ENCODE assay signal across 14 mouse cellular contexts in the genomic region with DNA sequence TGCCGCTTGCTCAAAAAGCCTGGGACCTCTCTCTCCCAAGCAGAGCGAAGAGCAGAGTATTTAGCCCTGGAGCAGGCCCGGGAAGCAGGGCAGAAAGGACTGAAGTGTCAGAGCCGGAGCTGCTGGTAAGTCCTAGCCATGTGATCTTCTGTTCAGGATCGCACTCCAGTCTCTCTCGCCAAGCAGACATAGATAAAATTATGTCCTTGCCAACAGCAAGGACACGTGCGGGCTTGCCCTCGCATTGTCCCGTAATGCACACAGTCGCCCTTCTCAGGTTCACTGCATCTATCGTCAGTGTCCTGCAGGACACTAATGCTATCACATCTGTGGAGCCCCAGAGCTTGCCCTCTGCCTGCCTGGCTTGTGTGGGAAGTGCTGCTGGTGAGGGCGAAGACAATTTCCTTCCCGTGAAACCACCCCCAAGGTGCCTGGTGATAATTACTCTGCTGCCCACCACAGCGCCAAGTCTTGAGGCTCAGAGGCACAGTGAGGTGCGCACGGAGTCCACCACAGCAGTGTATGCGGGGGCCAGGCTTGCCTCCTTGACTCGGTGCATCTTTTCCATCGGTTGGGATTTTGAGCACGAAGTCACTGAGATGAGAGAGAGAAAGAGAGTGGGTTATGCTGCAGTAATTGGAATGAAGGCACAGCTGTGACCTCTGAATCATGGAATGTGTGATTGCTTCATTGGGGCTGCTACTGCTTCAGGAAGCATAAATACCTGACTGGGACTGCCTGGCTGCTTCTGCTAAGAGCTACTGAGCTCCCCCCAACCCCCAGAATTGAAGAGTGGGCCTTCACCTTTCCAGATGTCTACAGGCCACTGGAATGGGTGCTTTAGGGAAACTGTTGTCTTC. TPM values are rescaled to one million over a fixed set of nuclear protein-coding genes. Genes with fewer than 3 reads are reported as not detected.
DNase-seq lines count a peak whose midpoint lies in the region; ATAC-seq and TF ChIP-seq lines count a peak whose summit lies in the region.
"Had no signal": no experiment of that assay in that cellular context is flagged by ENCODE, and none has a peak within 500 bp of the region (broad histone marks: within the 10 kb centered on the region; RNA-seq: fewer than 3 reads in every experiment).

No protein-coding gene starts in this region.

- no peak overlapping the region for H3ac ChIP-seq in myocyte (ENCODE audit: control insufficient read depth, insufficient read length)

- no peaks in the 10 kb centered on the region for H3K36me3 ChIP-seq in hindbrain, embryonic 13.5 days
- H3K36me3 ChIP-seq in hindbrain, embryonic 14.5 days (replicated peaks; ENCODE audit: control insufficient read depth, insufficient read depth): no peaks in the 10 kb centered on the region
- no peaks in the 10 kb centered on the region for H3K36me3 ChIP-seq in heart, embryonic 15.5 days
- no peaks in the 10 kb centered on the region for H3K36me3 ChIP-seq in myocyte (ENCODE audit: control insufficient read depth, insufficient read depth)

- no peaks in the 10 kb centered on the region for H3K27me3 ChIP-seq in hindbrain, embryonic 13.5 days
- H3K27me3 ChIP-seq in hindbrain, embryonic 14.5 days (ENCODE audit: control insufficient read depth, insufficient read depth, low read length): no peaks in the 10 kb centered on the region
- no peaks in the 10 kb centered on the region for H3K27me3 ChIP-seq in heart, embryonic 15.5 days
- no peaks in the 10 kb centered on the region for H3K27me3 ChIP-seq in myocyte (ENCODE audit: control insufficient read depth, insufficient read depth, insufficient read length)
- H3K27me3 ChIP-seq: forebrain, embryonic 13.5 days had no signal

- peak overlapping the region; percentile 36 for H3K27ac ChIP-seq in hindbrain, embryonic 13.5 days
- no peak overlapping the region; the same call in 1 of the 2 replicates for H3K27ac ChIP-seq in hindbrain, embryonic 14.5 days
- H3K27ac ChIP-seq in heart, embryonic 15.5 days: peak overlapping the region; percentile 31; the same call in 1 of the 2 replicates
- H3K27ac ChIP-seq: forebrain, embryonic 13.5 days had no signal

- no peak for TF ChIP-seq POLR2A in myocyte (IDR thresholded peaks at IDR 0.05; ENCODE audit: insufficient read length, low read depth)

- 74% methylated on average over 21 of the region's 21 CpGs for WGBS in hindbrain, embryonic 13.5 days
- 77% methylated on average over 21 of the region's 21 CpGs for WGBS in hindbrain, embryonic 14.5 days
- 53% methylated on average over 21 of the region's 21 CpGs for WGBS in heart, embryonic 15.5 days

- H3K79me2 ChIP-seq in myocyte (ENCODE audit: control insufficient read depth, insufficient read depth): no peaks in the 10 kb centered on the region

- no peak for DNase-seq in hindbrain, embryonic 14.5 days (ENCODE audit: low spot score)
- peak; percentile 49 for DNase-seq in right cerebral cortex, adult 18-20 months
- DNase-seq in right cerebral cortex, postnatal 14 days: no peak
- DNase-seq in retina, postnatal 1 day: no peak
- no peak for DNase-seq in layer of hippocampus, adult 11-12 months (ENCODE audit: low spot score)
- DNase-seq: cerebellum, adult 18-20 months; layer of hippocampus, adult 9-11 months; lung, postnatal 36 days; thymus, adult 18-20 months had no signal

- no peak for ATAC-seq in hindbrain, embryonic 13.5 days (ENCODE audit: low FRiP score)
- ATAC-seq in hindbrain, embryonic 14.5 days (ENCODE audit: low FRiP score): no peak
- no peak; the same call in 1 of the 2 replicates for ATAC-seq in heart, embryonic 15.5 days (replicated peaks; ENCODE audit: insufficient number of reproducible peaks, insufficient read depth, low FRiP score, low read depth)
- ATAC-seq: forebrain, embryonic 13.5 days; intestine, postnatal 0 days had no signal

- no peak overlapping the region for H3K9ac ChIP-seq in hindbrain, embryonic 13.5 days
- H3K9ac ChIP-seq in hindbrain, embryonic 14.5 days: no peak overlapping the region
- H3K9ac ChIP-seq in heart, embryonic 15.5 days: 0 out of 2 replicates have a peak overlapping the region, but pooled peaks have one; percentile 13
- H3K9ac ChIP-seq: forebrain, embryonic 13.5 days had no signal

- H3K9me3 ChIP-seq in hindbrain, embryonic 13.5 days: no peaks in the 10 kb centered on the region
- no peaks in the 10 kb centered on the region for H3K9me3 ChIP-seq in hindbrain, embryonic 14.5 days (ENCODE audit: control insufficient read depth, low read length)
- no peaks in the 10 kb centered on the region for H3K9me3 ChIP-seq in heart, embryonic 15.5 days (replicated peaks)
- H3K9me3 ChIP-seq: forebrain, embryonic 13.5 days had no signal

- H3K4me3 ChIP-seq in hindbrain, embryonic 13.5 days: no peak overlapping the region
- H3K4me3 ChIP-seq in hindbrain, embryonic 14.5 days (replicated peaks; ENCODE audit: low read length): no peak overlapping the region
- no peak overlapping the region for H3K4me3 ChIP-seq in heart, embryonic 15.5 days
- H3K4me3 ChIP-seq in myocyte: no peak overlapping the region
- H3K4me3 ChIP-seq: forebrain, embryonic 13.5 days had no signal

- peaks cover 26% of the 10 kb centered on the region for H3K4me1 ChIP-seq in hindbrain, embryonic 13.5 days (replicated peaks)
- H3K4me1 ChIP-seq in hindbrain, embryonic 14.5 days (replicated peaks; ENCODE audit: control insufficient read depth, insufficient read depth, low read length): 0 out of 2 replicates have a peak, but pooled peaks cover 12% of the 10 kb centered on the region
- peaks cover 22% of the 10 kb centered on the region for H3K4me1 ChIP-seq in heart, embryonic 15.5 days (replicated peaks)

- no peak overlapping the region for H3K4me2 ChIP-seq in hindbrain, embryonic 13.5 days
- no peak overlapping the region for H3K4me2 ChIP-seq in hindbrain, embryonic 14.5 days (replicated peaks)
- H3K4me2 ChIP-seq in heart, embryonic 15.5 days: no peak overlapping the region
- no peak overlapping the region for H3K4me2 ChIP-seq in myocyte (ENCODE audit: low read depth)
- H3K4me2 ChIP-seq: forebrain, embryonic 13.5 days had no signal

TF ChIP-seq in myocyte, 11 proteins besides CTCF, POLR2A, EP300 and RAD21:
- TF ChIP-seq MYOD1 (IDR thresholded peaks at IDR 0.05; ENCODE audit: control insufficient read depth in 1 of 3, insufficient read length in 2 of 3, low read depth in 2 of 3) (no peak), CEBPB (IDR thresholded peaks at IDR 0.05; ENCODE audit: insufficient read depth, poor library complexity, severe bottlenecking) (0 out of 2 replicates have a peak, but pooled peaks have one; percentile 35)

RNA-seq across cellular contexts. Expression of gene Urb2, which starts 59.4 kb away (rescaled TPM):
- polyA plus RNA-seq in hindbrain, embryonic 13.5 days (2015; fragmentation: Nextera tagmentation; extraction: Ambion mirVana): 3.2 TPM in 2 replicates
- polyA plus RNA-seq in hindbrain, embryonic 14.5 days (2014; fragmentation: Nextera tagmentation; extraction: Ambion mirVana): 4.9 and 5.5 TPM in 2 replicates
- polyA plus RNA-seq in heart, embryonic 15.5 days (2015; fragmentation: Nextera tagmentation; extraction: Ambion mirVana): 2.3 and 3.5 TPM in 2 replicates
- 5.6 TPM for polyA plus RNA-seq in myocyte (2012; fragmentation: generic; extraction: Trizol)

RNA-seq across cellular contexts. Expression of gene Taf5l, which starts 59.5 kb away (rescaled TPM):
- polyA plus RNA-seq in hindbrain, embryonic 13.5 days (2015; fragmentation: Nextera tagmentation; extraction: Ambion mirVana): 23.6 and 24.5 TPM in 2 replicates
- polyA plus RNA-seq in hindbrain, embryonic 14.5 days (2014; fragmentation: Nextera tagmentation; extraction: Ambion mirVana): 24.2 and 25.7 TPM in 2 replicates
- polyA plus RNA-seq in heart, embryonic 15.5 days (2015; fragmentation: Nextera tagmentation; extraction: Ambion mirVana): 20.3 and 28.9 TPM in 2 replicates
- 16.0 TPM for polyA plus RNA-seq in myocyte (2012; fragmentation: generic; extraction: Trizol)
